Mouse (Mus musculus): ENCODE results near the gene Naa35.

DNA sequence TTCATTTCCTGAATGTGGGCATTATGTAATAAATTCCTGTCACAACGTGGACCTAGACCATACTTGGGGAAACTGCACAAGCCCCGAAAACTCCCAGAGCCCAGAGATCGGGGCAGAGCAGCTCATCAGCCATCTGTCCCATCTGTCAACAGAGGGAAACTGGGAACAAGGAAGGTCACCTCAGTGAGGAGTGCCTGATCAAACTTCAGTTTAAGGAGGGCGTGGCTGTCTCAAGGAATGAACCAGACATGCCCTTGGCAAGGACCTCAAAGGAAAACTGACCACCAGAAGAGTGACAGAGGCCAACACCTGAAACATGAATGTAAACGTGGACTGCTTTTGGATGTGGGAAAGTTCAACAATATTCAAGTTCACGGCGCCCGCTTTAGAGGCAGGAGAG is 76.3 kb downstream of the Naa35 start:
- no peak for TF ChIP-seq GATA1 (IDR thresholded peaks at IDR 0.05; ENCODE audit: borderline replicate concordance, low read length)
- no peak for TF ChIP-seq FLI1 (IDR thresholded peaks at IDR 0.05; ENCODE audit: low read length)
